Mouse (Mus musculus) liver, adult 2 months (tissue): ENCODE data around the gene Dnaaf5.

ENCODE experiments used
- CTCF ChIP-seq: fragments of 200-500 bp; IDR thresholded peaks from 2 replicates; pipeline ENCODE4 v1.5.1; 2011; ENCODE audit warnings: low read depth, low read length, control low read depth
- POLR2A ChIP-seq: fragments of 200-500 bp; IDR thresholded peaks from 2 replicates; pipeline ENCODE4 v1.6.1; 2011; ENCODE audit warnings: low read length, control low read depth; ENCODE audit not compliant: insufficient read depth; ENCODE audit errors: extremely low read depth

GRCm38 (mm10) chr5:139206081-139206480 is 56.1 kb downstream of the Dnaaf5 start:
- TF ChIP-seq CTCF, result no peak
- no peak for TF ChIP-seq POLR2A
